Mouse (Mus musculus) liver, adult 2 months (tissue): ENCODE results near the gene Olfr686. TPM values are rescaled to one million over a fixed set of nuclear protein-coding genes. Genes with fewer than 3 reads are reported as not detected.
A peak's percentile ranks its signal among the peaks of the same experiment; 100 is the strongest.

Experiments used
- DNase-seq: peaks from one replicate; pipeline ENCODE4 v3.0.0-alpha.2; 2011; ENCODE audit warnings: low read depth, low spot score; ENCODE audit errors: extremely low read depth
- H3K27ac ChIP-seq: fragments of 200-500 bp; replicated peaks from 2 replicates; pipeline ENCODE4 v1.5.1; 2012; ENCODE audit warnings: low read depth, mild to moderate bottlenecking, control low read depth, inconsistent platforms, low read length; ENCODE audit not compliant: insufficient read depth
- H3K27me3 ChIP-seq: fragments of 200-500 bp; 2 replicates; pipeline ENCODE4 v1.6.1; 2012; ENCODE audit warnings: mild to moderate bottlenecking, moderate library complexity, low read length, inconsistent platforms; ENCODE audit not compliant: control insufficient read depth, insufficient read depth
- H3K36me3 ChIP-seq: fragments of 200-500 bp; 2 replicates; pipeline ENCODE4 v1.6.1; 2012; ENCODE audit warnings: low read length, inconsistent platforms; ENCODE audit not compliant: control insufficient read depth, insufficient read depth
- H3K4me1 ChIP-seq: fragments of 200-500 bp; 2 replicates; pipeline ENCODE4 v1.6.1; 2011; ENCODE audit warnings: low read length; ENCODE audit not compliant: control insufficient read depth, insufficient read depth
- H3K4me3 ChIP-seq: fragments of 200-500 bp; 2 replicates; pipeline ENCODE4 v1.5.1; 2011; ENCODE audit warnings: low read depth, mild to moderate bottlenecking, control low read depth, low read length, moderate library complexity; ENCODE audit not compliant: insufficient read depth
- H3K79me2 ChIP-seq: fragments of 200-500 bp; 2 replicates; pipeline ENCODE4 v1.6.1; 2012; ENCODE audit warnings: inconsistent platforms, mild to moderate bottlenecking, low read length, moderate library complexity; ENCODE audit not compliant: control insufficient read depth, insufficient read depth
- H3K9ac ChIP-seq: fragments of 200-500 bp; 2 replicates; pipeline ENCODE4 v1.6.1; 2012; ENCODE audit warnings: low read depth, mild to moderate bottlenecking, control low read depth, inconsistent platforms, low read length
- CTCF ChIP-seq: fragments of 200-500 bp; IDR thresholded peaks from 2 replicates; pipeline ENCODE4 v1.5.1; 2011; ENCODE audit warnings: low read depth, low read length, control low read depth
- POLR2A ChIP-seq: fragments of 200-500 bp; IDR thresholded peaks from 2 replicates; pipeline ENCODE4 v1.6.1; 2011; ENCODE audit warnings: low read length, control low read depth; ENCODE audit not compliant: insufficient read depth; ENCODE audit errors: extremely low read depth
- WGBS: fragments of 180-500 bp; shearing (Covaris S2); methylation state at CpG from one replicate; pipeline ENCODE4 v1.1.7; 2018; 5-methylcytosine and 5-hydroxymethylcytosine counted together
- polyA plus RNA-seq: library from polyadenylated mRNA; depleted of rRNA; stranded (reverse); fragments of >200 nt; gene quantifications from 2 replicates; pipeline ENCODE4 v1.2.3, GENCODE M21; 2012; rRNA removed
- total RNA-seq: library from RNA; depleted of rRNA; stranded (reverse); fragments of >200 nt; gene quantifications from 2 replicates; pipeline ENCODE4 v1.2.3, GENCODE M21; 2014; rRNA removed

Olfr686 gene
- not detected in 2 replicates for total RNA-seq
- polyA plus RNA-seq = not detected in 2 replicates

DNA sequence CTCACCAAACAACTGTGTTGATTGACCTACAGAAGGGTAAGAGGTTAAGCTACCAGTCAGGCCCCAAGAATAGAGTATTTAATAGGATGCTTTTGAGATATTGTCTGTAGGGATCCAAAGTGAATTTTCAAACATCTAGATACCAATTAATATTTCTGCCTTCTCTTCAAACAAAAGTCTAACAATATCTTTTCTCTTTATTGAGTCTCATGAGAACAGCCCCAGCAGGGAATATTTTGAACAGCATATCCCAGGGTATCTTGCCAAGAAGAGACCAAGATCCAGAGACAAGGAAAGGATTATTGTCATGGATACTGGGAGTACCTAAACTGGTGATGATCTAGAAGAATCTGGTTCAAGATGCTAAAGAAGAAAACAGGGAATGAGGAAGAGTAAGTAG, at the start of gene Olfr686:
Gene Olfr686 (minus strand): TSS at position 101 of the 400 bp plus-strand sequence.
- H3K36me3 ChIP-seq = no peaks in the 10 kb centered on the region
- no peak within 1 kb of the TSS for H3K4me3 ChIP-seq
- no peak for DNase-seq
- no peak within 1 kb of the TSS for H3K9ac ChIP-seq
- TF ChIP-seq CTCF (no peak), POLR2A (no peak)
- H3K27ac ChIP-seq = no peak within 1 kb of the TSS
- no peaks in the 10 kb centered on the region for H3K4me1 ChIP-seq
- no peaks in the 10 kb centered on the region for H3K27me3 ChIP-seq
- H3K79me2 ChIP-seq = no peaks in the 10 kb centered on the region

DNA sequence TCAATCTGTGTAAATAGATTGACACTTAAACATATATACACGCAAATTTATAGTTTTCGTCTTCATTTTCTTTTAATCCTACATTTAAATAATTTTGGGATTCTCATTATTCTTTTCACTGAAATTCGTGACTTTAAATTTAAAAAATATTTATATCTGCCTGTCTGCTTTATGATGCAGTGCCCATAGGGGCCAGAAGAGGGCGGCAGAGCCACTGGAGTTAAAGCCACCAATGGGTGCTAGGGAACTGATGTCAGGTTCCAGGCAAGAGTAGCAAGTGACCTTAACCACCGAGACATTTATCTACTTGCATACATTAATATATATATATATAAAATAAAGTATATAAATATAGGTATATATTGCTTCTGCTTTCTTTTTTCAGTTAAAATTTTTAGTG, 49.4 kb upstream of the Olfr686 start:
- 60% methylated on average over 5 of the region's 5 CpGs for WGBS
- H3K27ac ChIP-seq = no peak overlapping the region
- H3K79me2 ChIP-seq = no peaks in the 10 kb centered on the region
- no peaks in the 10 kb centered on the region for H3K27me3 ChIP-seq
- no peaks in the 10 kb centered on the region for H3K4me1 ChIP-seq
- peak; percentile 7 for DNase-seq
- H3K9ac ChIP-seq = no peak overlapping the region
- no peaks in the 10 kb centered on the region for H3K36me3 ChIP-seq
- no peak overlapping the region for H3K4me3 ChIP-seq
- TF ChIP-seq CTCF = peak; percentile 62
- TF ChIP-seq POLR2A = no peak

DNA sequence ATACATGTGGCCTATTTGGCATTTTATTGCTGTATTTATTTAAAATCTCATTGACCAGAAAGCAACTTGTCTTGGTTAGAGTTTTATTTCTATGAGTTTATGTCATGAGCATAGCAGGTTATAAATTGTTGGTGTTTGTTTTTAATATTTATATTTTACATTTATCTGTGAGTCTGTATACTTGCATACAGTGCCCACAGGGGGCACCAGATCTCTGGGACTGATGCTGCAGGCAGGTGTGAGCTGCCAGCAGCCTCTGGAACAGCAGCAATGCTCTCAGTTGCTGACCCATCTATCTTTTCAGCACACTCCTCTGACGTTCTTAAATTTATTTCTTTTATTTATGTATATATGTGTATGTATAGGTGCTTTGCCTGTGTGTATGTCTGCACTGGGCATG, 40.9 kb upstream of the Olfr686 start:
- no peak overlapping the region for H3K27ac ChIP-seq
- no peaks in the 10 kb centered on the region for H3K4me1 ChIP-seq
- DNase-seq = no peak
- no peaks in the 10 kb centered on the region for H3K27me3 ChIP-seq
- H3K9ac ChIP-seq = no peak overlapping the region
- H3K4me3 ChIP-seq = no peak overlapping the region
- no peaks in the 10 kb centered on the region for H3K36me3 ChIP-seq
- no peak for TF ChIP-seq CTCF
- no peak for TF ChIP-seq POLR2A
- H3K79me2 ChIP-seq = no peaks in the 10 kb centered on the region
- WGBS = 41% methylated on average over 1 of the region's 1 CpGs

DNA sequence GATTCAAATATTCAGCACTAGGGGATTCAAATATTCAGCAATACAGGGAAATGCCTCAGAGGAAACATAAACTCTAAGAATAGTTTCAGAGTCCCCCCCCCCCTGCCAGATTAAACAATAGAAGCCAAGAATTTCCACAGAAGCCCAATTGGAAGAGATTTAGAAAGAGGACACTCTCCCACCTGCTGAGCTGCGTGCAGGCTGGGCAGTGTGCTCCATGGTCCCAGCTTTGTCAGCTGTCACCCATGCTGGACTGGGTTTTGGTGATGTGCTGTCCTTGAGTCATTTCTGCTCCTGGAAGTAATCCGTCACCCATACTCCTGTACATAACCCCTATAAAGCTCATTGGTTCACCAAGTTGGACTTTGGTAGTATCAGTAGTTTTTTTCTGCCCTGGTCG, 40.4 kb upstream of the Olfr686 start:
- no peak for TF ChIP-seq POLR2A
- TF ChIP-seq CTCF = no peak
- Histone ChIP-seq H3K36me3 (no peaks in the 10 kb centered on the region), H3K9ac (no peak overlapping the region), H3K27ac (no peak overlapping the region), H3K4me3 (no peak overlapping the region), H3K27me3 (no peaks in the 10 kb centered on the region), H3K4me1 (no peaks in the 10 kb centered on the region), H3K79me2 (no peaks in the 10 kb centered on the region)
- WGBS = 69% methylated on average over 3 of the region's 3 CpGs
- DNase-seq = no peak

DNA sequence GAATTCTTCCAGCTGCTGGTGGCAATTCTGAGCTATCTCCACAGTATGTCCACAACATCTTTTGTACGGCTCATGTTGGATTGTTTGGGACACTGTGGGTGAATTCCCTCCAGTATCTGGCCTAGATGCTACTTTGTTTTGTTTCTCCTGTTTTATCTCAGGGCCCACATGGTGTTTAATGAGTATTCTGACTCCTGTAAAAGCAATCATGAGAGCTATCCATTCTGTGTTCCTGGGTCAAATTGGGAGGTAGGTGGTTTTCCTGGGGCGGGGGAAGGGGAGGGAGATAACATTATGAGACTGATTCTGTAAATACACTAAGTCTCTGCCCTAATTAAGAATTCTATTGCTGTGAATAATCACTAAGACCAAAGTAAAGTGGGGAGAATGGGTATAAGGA, 22.1 kb upstream of the Olfr686 start:
- no peak for TF ChIP-seq POLR2A
- no peak for TF ChIP-seq CTCF
- WGBS = 81% methylated on average over 2 of the region's 2 CpGs
- Histone ChIP-seq H3K4me1 (no peaks in the 10 kb centered on the region), H3K27ac (no peak overlapping the region), H3K79me2 (no peaks in the 10 kb centered on the region), H3K27me3 (no peaks in the 10 kb centered on the region), H3K4me3 (no peak overlapping the region), H3K9ac (no peak overlapping the region), H3K36me3 (no peaks in the 10 kb centered on the region)
- no peak for DNase-seq

DNA sequence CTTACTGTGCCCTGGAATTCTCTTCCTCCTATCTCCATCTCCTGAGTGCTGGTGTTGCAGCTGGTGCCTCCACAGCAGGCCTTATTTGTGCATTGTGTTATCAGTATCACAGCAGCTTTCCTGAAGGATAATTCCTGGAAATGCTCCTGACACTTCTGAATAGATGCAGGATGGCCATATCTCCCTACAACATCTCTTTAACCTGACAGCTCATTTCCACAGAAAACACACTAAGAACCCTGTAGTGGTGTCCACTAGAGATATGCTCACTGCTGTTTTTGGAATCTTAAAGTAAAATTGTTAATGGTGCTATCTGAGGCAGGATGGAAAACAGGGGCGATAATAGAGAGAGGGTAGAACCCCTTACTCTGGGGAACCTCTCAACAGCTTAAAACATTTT, 20.9 kb upstream of the Olfr686 start:
- no peaks in the 10 kb centered on the region for H3K4me1 ChIP-seq
- no peak for DNase-seq
- WGBS = 76% methylated on average over 1 of the region's 1 CpGs

More for the DNA sequence above, 20.9 kb upstream of the Olfr686 start:
- no peak overlapping the region for H3K27ac ChIP-seq
- no peak overlapping the region for H3K4me3 ChIP-seq
- H3K9ac ChIP-seq = no peak overlapping the region
- TF ChIP-seq CTCF (no peak), POLR2A (no peak)
- no peaks in the 10 kb centered on the region for H3K79me2 ChIP-seq
- H3K36me3 ChIP-seq = no peaks in the 10 kb centered on the region
- H3K27me3 ChIP-seq = no peaks in the 10 kb centered on the region
